In genomic region chr19:56222496-56222895, GRCm38 (mm10) we compare ENCODE assay signal across 27 mouse cellular contexts.
DNase-seq lines count a peak whose midpoint lies in the region; ATAC-seq and TF ChIP-seq lines count a peak whose summit lies in the region.
"Had no signal": no experiment of that assay in that cellular context is flagged by ENCODE, and none has a peak within 500 bp of the region (broad histone marks: within the 10 kb centered on the region; RNA-seq: fewer than 3 reads in every experiment).

No protein-coding gene starts in this region.

- H3K36me3 ChIP-seq in embryonic facial prominence, embryonic 12.5 days: no peaks in the 10 kb centered on the region
- H3K36me3 ChIP-seq: forebrain, embryonic 12.5 days; forebrain, embryonic 15.5 days; heart, embryonic 12.5 days; heart, embryonic 15.5 days; hindbrain, embryonic 10.5 days; hindbrain, embryonic 13.5 days; intestine, embryonic 15.5 days had no signal

- ATAC-seq in embryonic facial prominence, embryonic 12.5 days (ENCODE audit: insufficient number of reproducible peaks, insufficient read depth, low FRiP score, low TSS enrichment): no peak
- ATAC-seq in megakaryocyte, adult 5-6 weeks (ENCODE audit: poor library complexity, severe bottlenecking): 0 out of 2 replicates have a peak, but pooled peaks have one; percentile 27
- ATAC-seq: activated CD4-positive, CD25-positive, alpha-beta regulatory T cell, adult 4 months; CD4-positive, CD25-positive, alpha-beta regulatory T cell, adult 4 months; forebrain, embryonic 15.5 days; hindbrain, embryonic 16.5 days; intestine, embryonic 15.5 days had no signal

- H3K9ac ChIP-seq in embryonic facial prominence, embryonic 12.5 days: no peak overlapping the region
- H3K9ac ChIP-seq: forebrain, embryonic 12.5 days; forebrain, embryonic 15.5 days; heart, embryonic 12.5 days; heart, embryonic 15.5 days; hindbrain, embryonic 13.5 days; intestine, embryonic 15.5 days had no signal

- no peak overlapping the region for H3K4me2 ChIP-seq in embryonic facial prominence, embryonic 12.5 days (replicated peaks)
- H3K4me2 ChIP-seq: forebrain, embryonic 12.5 days; forebrain, embryonic 15.5 days; heart, embryonic 12.5 days; heart, embryonic 15.5 days; hindbrain, embryonic 13.5 days; intestine, embryonic 15.5 days had no signal

- WGBS in embryonic facial prominence, embryonic 12.5 days: 41% methylated on average over 4 of the region's 4 CpGs

- no peaks in the 10 kb centered on the region for H3K9me3 ChIP-seq in embryonic facial prominence, embryonic 12.5 days
- H3K9me3 ChIP-seq: forebrain, embryonic 12.5 days; forebrain, embryonic 15.5 days; heart, embryonic 12.5 days; heart, embryonic 15.5 days; hindbrain, embryonic 10.5 days; hindbrain, embryonic 13.5 days; intestine, embryonic 15.5 days had no signal

- no peak overlapping the region for H3K4me3 ChIP-seq in embryonic facial prominence, embryonic 12.5 days
- H3K4me3 ChIP-seq in gastrocnemius, adult 2 months: no peak overlapping the region
- H3K4me3 ChIP-seq: erythroblast, embryonic 14.5 days; forebrain, embryonic 12.5 days; forebrain, embryonic 15.5 days; heart, embryonic 12.5 days; heart, embryonic 15.5 days; hindbrain, embryonic 10.5 days; hindbrain, embryonic 13.5 days; intestine, embryonic 15.5 days had no signal

- H3K4me1 ChIP-seq in embryonic facial prominence, embryonic 12.5 days: peaks cover 24% of the 10 kb centered on the region
- H3K4me1 ChIP-seq: heart, embryonic 12.5 days; heart, embryonic 15.5 days; intestine, embryonic 15.5 days had no signal

- intact Hi-C loops in gastrocnemius, adult 2 months (cut with DNase I): no loop called here

- TF ChIP-seq CTCF in gastrocnemius, adult 2 months (IDR thresholded peaks at IDR 0.05): no peak

- peak overlapping the region; percentile 37; the same call in 1 of the 2 replicates for H3K27ac ChIP-seq in embryonic facial prominence, embryonic 12.5 days
- H3K27ac ChIP-seq in gastrocnemius, adult 2 months: no peak overlapping the region
- H3K27ac ChIP-seq: forebrain, embryonic 12.5 days; forebrain, embryonic 15.5 days; heart, embryonic 15.5 days; hindbrain, embryonic 10.5 days; hindbrain, embryonic 13.5 days; intestine, embryonic 15.5 days had no signal

- H3K27me3 ChIP-seq in embryonic facial prominence, embryonic 12.5 days: 0 out of 2 replicates have a peak, but pooled peaks cover 2% of the 10 kb centered on the region
- H3K27me3 ChIP-seq: forebrain, embryonic 15.5 days; heart, embryonic 15.5 days; hindbrain, embryonic 13.5 days; intestine, embryonic 15.5 days had no signal

- peak; percentile 54 for DNase-seq in heart, adult 11 months
- DNase-seq in heart, adult 18-20 months: no peak
- peak; percentile 12 for DNase-seq in 416B (ENCODE audit: low read depth)
- DNase-seq in cerebellum, adult 9-10 months: no peak
- DNase-seq in gastrocnemius, adult 2 months: no peak
- DNase-seq: adrenal gland, postnatal 10 days; adrenal gland, postnatal 36 days; cerebellum, adult 18-20 months; cerebellum, adult 9-11 months; cerebellum, postnatal 25 days; gastrocnemius, postnatal 10 days; gastrocnemius, postnatal 36 days; heart, postnatal 10 days; heart, postnatal 36 days had no signal

Comparison
In these comparisons a context has a peak if more than half of its experiments do, and no peak if none do; other contexts are left out.
1. DNase-seq: peak in heart, adult 11 months (single experiment) and 416B (single experiment); none in heart, adult 18-20 months (0 of 2), cerebellum, adult 9-10 months (single experiment) and gastrocnemius, adult 2 months (single experiment).